Mouse (Mus musculus): ENCODE measurements around the gene Slamf7.

GRCm38 (mm10) chr1:171604686-171605085 lies 48.1 kb downstream of the Slamf7 start:
- TF ChIP-seq USF1 (IDR thresholded peaks at IDR 0.05; ENCODE audit: low read depth) (no peak), CTCF (IDR thresholded peaks at IDR 0.05; ENCODE audit: control insufficient read depth, insufficient read depth, insufficient read length) (no peak), MYOG (IDR thresholded peaks at IDR 0.05; ENCODE audit: control insufficient read depth, extremely low read depth, insufficient read length) (no peak), CEBPB (IDR thresholded peaks at IDR 0.05; ENCODE audit: low read depth) (no peak)

Measured in C2C12 (cell line).